Mouse (Mus musculus) NIH3T3 (cell line): ENCODE results near the gene Plekha7.

ENCODE experiments used
- DNase-seq: peaks from one replicate; pipeline ENCODE4 v3.0.0-alpha.2; 2012; ENCODE audit warnings: low read depth

Gene Plekha7

DNA sequence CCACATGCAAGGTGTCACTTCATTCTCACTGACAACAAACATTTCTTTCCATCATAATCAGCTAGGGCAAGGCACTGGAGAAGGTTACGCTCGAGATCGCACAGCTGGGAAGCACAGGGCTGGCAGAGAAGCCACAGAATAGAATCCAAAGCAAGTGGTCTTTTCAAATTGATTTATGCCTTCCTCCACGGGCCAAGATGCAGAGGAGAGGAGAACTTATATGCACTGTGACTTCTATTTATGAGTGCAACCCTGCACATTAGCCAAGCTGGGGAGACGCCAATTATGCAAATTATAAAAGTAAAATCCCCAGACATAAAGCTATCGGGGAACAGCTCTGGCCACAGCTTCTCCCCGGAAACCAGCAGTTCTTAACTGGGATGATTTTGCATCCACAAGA lies 86.3 kb downstream of the Plekha7 start:
- peak; percentile 4 for DNase-seq

DNA sequence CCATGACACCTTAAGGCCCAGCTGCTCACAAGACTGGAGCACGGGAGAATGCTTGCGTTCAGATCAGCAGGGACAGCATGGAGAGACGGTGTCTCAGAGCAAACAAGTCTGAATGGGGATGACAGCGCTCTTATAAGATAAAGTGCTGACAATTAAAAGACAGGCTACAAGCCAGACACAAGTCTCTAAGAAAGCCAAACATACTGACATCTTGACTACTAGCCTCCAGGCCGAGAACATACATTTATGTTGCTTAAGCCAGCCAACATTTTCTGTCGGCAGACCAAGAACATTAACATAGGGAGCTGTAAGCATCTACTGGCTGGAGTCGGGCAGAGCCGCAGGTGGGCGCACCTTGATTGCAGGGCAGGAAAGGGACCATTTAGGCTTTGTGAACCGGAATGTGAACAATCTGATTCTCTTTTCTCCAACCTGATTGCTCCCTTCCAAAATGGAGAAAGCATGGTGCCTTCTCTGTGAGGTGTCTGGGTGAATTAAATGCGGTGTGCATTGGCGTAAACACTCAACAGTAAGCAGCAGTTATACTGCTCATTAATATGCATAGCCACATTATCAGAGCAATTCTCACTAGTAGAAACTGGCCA lies 88.0 kb downstream of the Plekha7 start:
- DNase-seq: no peak

GRCm38 (mm10) chr7:116217747-116218146 lies 90.4 kb downstream of the Plekha7 start:
- DNase-seq: no peak

DNA sequence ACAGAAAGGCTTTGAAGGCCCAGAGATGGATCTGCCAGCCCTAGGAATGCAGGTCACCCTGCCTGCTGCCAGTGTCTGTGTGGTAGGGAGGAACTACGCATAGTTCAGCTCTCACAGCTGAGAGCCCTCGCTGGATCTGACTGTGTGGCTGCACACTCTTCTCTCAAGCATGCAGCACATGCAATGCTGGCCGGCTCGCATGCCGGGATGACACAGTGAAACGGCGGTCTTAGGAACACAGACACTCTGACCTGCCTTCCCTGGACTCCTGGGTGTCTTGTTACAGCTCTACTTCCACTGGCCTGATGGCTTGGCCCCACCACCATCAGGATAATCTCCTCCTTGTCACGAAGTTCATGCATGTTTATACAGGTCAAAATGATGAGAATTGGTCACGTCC lies 96.3 kb downstream of the Plekha7 start:
- DNase-seq: no peak

DNA sequence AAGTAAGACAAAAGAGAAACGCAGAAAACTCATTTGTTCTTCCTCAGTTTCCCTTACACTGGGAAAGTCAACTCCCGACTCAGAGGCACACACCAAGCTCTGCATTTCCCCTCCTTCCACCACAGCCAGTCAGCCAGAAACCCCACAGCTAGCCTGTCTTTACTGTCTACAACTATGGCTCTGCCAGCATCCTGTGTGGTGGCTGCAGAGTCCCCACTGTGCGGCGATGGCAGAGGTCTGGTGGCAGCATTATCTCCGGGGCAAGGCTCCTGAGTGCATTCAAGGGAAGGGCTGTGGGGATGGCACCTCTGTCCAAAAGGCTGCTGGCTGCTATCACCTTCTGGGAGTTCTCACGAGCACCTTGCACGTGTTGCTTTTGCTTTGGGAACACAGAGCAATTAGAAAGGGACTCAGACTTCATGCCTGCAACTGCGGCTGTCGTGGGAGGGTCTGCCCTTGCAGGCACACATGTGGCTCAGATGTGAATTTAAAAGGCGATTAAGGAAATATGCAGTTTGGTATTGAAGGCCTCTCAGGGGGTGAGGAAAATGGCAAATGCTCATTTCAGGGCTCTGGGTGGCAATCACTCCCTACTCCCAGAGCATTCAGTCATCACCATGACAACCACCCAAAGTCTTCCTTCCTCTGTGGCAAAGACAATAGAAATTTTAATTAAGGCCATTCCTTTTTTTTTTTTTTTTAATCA lies 98.1 kb downstream of the Plekha7 start:
- DNase-seq: no peak

GRCm38 (mm10) chr7:116208880-116209279 lies 99.3 kb downstream of the Plekha7 start:
- no peak for DNase-seq

DNA sequence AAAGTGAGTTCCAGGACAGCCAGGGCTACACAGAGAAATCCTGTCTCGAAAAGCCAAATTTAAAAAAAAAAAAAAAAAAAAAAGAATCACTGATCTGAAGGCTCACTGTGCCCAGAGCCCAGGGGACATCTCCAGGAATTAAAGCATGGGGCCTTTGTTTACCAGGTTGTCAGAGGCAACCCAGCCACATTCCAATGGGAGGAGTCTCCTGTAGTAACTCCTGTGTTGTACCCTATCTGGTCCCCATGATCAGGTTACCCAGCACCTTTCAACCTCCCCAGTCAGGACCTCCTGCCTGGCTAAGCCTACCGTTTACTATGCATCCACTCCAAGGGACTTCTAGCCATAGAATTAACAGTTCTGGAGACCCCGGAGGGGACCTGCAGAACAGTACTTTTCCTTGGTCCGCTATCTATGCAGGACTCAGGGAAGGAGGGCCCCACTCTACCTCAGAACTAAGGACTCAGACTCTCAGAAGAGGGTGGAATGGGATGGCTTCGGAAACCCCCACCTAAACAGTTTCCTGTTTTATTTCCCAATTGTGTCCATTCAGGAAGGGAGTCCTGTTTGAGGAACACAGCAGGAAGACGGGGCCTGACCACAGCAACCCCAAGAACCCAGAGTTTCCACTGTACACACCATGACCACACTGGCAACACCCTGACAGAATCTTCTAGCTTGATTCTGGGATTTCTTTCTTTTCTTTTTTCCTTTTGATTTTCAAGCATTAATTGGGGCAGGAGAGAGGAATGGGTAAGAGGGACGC lies 101.2 kb downstream of the Plekha7 start:
- no peak for DNase-seq

DNA sequence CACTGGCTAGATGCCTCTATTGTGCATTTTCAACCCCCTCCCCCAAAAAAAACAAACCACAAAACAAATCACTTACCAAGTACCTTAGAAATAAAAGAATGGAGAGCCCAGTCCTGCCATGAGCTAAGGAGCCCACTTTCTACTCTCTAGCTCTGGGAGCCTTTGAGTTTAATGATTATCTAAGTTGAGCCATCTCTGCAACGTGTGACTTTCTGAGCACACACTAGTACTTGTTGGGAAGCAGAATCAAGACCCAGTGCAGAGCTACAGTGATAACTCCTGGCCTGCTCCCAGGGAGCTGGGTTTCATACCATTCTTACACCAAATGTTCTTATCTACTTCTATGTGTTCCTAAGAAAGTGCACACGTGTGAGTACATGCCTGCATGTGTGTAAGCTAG lies 102.7 kb downstream of the Plekha7 start:
- DNase-seq: no peak

GRCm38 (mm10) chr7:116202033-116202681 lies 106.0 kb downstream of the Plekha7 start:
- DNase-seq: no peak

- no peak for DNase-seq
Observed at GRCm38 (mm10) chr7:116200951-116201351, 107.2 kb downstream of the Plekha7 start.

DNA sequence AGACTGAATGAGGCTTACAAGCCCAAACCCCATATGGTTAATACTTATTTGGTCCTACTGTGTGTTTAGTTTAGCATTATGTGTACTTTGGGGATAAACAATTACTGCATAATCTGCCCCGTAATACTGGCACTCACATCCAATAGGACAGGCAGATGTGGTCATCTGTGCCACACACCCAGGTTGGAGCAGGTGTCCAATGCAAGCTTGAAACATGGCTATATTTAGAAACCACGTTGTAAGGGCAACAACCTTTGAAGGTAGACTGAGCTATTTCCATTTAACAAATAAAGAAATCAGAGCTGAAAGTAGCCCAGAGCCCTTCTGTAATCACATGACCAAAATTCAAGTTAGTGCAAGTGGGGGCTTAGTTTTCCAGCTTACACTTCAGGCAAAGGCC lies 107.6 kb downstream of the Plekha7 start:
- DNase-seq: no peak

DNA sequence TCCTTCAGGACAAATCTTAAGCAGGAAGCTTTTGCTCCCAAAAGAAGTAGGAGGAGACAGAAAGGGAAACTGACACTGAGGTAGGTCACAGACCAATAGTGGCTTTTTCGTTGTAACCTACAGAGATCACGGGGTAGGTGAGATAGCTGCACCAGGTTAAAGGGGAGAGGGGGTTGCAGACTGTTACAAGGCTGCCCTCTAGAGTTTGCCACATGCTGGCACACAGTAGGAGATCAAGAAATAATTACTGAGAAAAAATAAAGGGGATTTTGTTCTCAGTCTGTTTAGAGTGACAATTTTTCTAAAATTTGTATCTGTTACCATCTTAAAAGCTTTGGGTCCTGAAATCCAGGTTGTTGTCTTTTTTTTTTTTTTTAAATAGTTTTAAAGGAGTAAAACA lies 109.3 kb downstream of the Plekha7 start:
- DNase-seq: no peak

DNA sequence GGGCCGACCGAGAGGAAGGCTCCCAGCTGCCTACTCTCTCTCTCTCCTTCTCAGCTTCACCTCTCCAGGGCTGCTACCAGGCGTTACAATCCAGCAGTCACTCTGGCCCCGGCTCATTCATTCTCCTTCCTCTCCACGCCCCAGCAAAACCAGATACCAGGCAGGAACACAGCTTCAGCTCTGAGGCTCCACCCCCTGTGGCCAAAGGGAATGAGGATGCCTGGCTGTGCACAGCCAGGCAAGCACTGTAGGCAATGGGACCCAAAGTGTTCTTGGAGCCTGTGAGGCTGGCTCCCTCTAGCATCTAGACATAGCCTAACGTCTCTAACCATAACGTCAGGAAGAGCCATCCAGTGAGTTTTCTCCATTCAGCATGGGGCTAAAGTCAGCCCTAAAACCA lies 109.8 kb downstream of the Plekha7 start:
- DNase-seq: peak; percentile 5

DNA sequence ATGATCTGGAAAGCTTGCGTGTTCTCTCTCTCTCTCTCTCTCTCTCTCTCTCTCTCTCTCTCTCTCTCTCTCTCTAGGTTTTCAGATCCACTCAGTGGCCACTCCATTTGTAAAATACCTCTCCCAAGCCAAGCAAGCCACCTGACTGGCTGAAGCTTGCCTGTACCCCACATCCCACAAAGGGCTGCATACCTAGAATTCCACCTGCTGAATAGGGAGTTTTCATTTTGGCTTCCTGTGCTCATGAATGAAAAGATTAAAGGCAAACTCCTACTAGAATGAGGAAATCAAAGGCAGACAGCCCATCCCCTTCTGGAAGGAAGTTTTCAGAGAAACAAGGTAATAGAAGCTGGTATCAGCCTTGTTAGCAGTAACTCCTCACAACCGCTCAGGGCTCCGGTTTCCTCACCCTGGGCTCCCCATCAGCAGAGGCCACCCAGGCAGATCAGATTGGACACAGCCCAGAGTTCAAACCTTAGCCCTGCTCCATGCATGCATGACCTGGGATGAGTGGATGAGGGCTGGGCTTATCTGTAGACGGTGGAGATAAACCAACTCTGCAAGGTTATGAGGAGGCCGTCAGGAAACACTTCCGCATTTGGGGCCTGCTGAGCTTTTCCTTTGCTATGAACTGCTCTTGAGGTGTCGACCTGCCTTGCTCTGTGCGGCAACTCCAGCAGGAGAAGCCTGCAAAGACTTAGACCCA lies 111.0 kb downstream of the Plekha7 start:
- DNase-seq: no peak

DNA sequence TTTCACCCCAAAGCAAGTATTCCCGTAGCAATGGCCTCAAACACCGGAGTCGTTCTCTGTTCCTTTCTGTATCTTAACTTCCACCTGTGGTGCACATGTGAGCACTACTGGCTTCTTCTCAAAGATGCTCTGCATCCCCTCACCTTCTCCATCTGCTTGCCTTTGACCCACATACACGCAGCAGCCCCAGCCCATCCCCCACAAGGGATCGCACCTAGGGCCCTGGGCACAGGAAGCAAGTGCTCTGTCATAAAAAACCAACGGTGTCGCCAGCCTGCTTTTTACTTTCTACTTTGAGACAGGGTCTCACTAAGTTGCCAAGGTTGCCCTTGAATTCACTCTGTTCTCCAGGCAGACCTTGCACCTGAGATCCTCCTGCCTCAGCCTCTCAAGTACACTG lies 113.2 kb downstream of the Plekha7 start:
- no peak for DNase-seq

DNA sequence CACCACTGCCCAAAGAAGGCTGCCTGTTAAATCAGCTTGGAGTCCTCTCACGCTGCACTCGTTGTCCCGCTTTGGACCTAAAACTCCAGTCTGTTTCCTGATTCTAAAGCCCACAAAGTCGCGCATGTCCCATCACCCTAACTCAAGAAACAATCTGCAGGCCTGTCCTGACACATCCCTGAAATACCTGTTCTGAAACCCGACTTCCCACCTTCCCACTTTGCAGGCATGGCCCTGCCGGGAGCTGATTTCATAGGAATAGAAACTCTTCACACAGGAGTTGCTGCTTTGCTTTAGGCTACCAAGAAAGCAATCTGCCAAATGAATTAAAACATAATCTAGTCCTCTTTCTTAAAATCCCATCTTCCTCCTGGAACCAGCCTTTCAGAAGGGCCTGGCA lies 115.2 kb downstream of the Plekha7 start:
- DNase-seq: no peak

- no peak for DNase-seq
Observed at GRCm38 (mm10) chr7:116192096-116192595, 116.0 kb downstream of the Plekha7 start.

DNA sequence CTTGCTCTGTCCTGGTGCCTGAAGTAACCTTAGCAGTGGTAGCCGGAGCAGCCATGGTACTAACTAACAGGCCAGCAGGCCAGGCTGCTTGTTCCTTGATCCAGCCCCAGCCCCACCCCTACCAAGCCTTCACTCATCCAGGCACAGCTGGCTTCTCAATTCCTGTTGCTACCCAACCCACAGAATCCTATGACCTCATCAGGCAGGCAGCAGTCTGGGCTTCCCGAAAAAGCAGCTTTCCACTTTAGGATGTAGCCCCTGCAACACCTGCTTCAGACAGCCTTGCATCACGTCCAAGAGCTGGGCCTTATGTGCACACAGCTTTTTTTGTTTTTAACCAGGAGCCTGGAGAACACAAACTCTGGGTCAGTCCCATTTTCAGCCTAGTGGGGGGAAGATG lies 117.0 kb downstream of the Plekha7 start:
- DNase-seq: peak; percentile 11

DNA sequence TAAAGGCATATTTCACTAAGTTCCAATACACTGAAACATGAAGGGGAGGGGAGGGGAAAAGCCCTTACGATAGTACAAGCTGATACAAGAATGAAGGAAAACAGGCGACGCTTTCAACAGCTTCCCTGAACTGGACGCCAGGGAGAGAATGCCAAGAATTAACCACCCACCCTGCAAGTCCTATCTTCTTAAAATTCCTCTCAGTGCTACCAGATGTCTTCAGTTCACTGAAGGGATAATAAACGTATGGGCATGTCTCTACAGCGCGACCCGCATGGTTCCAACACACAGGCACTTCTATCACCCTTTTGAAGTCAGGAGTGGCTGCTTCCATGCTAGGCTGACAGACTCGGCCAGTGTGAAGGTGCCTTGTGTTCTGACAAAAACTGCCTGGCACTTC lies 118.5 kb downstream of the Plekha7 start:
- DNase-seq: no peak

GRCm38 (mm10) chr7:116188391-116188790 lies 119.8 kb downstream of the Plekha7 start:
- no peak for DNase-seq

DNA sequence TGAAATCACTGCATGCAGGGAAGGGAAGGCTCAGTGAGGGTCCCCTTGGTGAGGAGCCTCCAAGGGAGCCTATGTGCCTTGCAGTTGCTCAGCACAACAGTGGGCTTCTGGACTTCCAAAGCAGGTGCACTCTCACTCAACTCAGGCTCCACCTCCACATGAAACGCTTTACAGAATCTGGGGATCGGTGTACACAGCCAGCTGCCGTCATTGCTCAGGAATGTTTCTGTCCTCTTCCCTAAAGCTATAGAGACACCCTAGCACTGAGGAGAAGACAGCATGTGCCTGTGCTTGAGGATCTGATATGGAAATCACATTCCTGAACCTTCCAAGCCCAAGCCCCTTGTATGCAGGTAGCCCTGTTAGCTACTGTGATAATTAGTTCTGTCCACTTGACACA lies 120.7 kb downstream of the Plekha7 start:
- DNase-seq: no peak

DNA sequence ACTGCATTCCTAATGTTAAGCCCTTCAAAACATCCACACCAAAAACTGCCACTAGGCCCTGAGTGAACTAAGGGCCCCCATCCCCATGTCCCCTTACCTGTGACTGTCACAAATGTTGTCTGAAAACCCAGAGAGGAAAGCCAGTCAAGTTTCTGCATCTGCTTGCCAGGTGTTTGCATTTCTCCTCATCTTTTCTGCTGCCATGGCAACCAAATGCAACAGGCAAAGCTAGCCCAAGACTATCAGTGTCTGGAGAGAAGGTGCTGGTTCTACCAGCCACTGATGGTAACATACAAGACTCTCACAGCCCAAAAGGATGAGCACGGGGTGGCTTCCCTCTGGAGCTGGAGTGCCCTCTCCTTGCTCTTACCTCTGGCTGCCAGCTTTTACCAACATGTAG lies 121.3 kb downstream of the Plekha7 start:
- DNase-seq: no peak
